Mouse (Mus musculus) liver, postnatal 0 days (tissue): Measurements from ENCODE around the gene Tnni2.

Experiments
- CTCF ChIP-seq: sonication (generic); IDR thresholded peaks from 2 replicates; pipeline ENCODE4 v1.5.1; 2016; ENCODE audit warnings: antibody characterized with exemption, low read depth
- EP300 ChIP-seq: IDR thresholded peaks from 2 replicates; pipeline ENCODE4 v1.6.1; 2016; ENCODE audit warnings: antibody characterized with exemption, low read depth, mild to moderate bottlenecking

DNA sequence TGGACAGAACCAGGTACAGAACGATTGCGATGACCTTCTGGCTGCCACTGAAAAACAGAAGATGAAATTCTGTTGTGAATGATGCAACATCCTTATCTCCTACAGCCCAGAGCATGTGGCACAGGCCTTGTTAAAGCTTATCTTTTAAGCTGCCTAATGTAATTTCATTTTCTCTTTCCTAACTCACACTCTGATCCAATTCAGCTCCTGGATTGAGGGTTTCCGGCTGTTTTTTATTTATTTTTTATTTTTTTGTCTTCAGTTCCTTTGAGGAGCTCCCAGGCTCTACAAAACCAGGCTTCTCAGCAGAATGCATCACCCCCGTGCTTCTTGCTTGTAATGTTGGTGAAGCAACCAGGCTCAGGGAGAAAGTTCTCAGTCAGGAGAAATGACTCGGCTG, 21.7 kb upstream of the Tnni2 start:
- no peak for TF ChIP-seq CTCF
- peak; percentile 91 for TF ChIP-seq EP300
